Mouse (Mus musculus) kidney, embryonic 15.5 days (tissue): ENCODE data around the gene Reg2. TPM values are rescaled to one million over a fixed set of nuclear protein-coding genes. Genes with fewer than 3 reads are reported as not detected.
"Not testable (repeated sequence)": the region's sequence is repeated elsewhere in the genome, so short reads cannot be mapped to it uniquely, and the experiment has no call there.

Experiments used
- ATAC-seq: fragments of 200-750 bp; cut with Nextera tagmentation; replicated peaks from 2 replicates; pipeline ENCODE4 v1.8.0; 2017; ENCODE audit warnings: moderate TSS enrichment; ENCODE audit not compliant: low FRiP score
- H3K27ac ChIP-seq: fragments of 300-500 bp; sonication (generic); 2 replicates; pipeline ENCODE4 v1.5.1; 2015; ENCODE audit warnings: mild to moderate bottlenecking, inconsistent platforms
- H3K27me3 ChIP-seq: fragments of 300-500 bp; sonication (generic); 2 replicates; pipeline ENCODE4 v1.6.1; 2015; ENCODE audit warnings: inconsistent platforms
- H3K36me3 ChIP-seq: fragments of 300-500 bp; sonication (generic); 2 replicates; pipeline ENCODE4 v1.6.1; 2015; ENCODE audit warnings: inconsistent platforms
- H3K4me1 ChIP-seq: fragments of 300-500 bp; sonication (generic); 2 replicates; pipeline ENCODE4 v1.6.1; 2015; ENCODE audit warnings: inconsistent platforms
- H3K4me2 ChIP-seq: fragments of 300-500 bp; sonication (generic); 2 replicates; pipeline ENCODE4 v1.6.1; 2015; ENCODE audit warnings: moderate library complexity, mild to moderate bottlenecking, inconsistent platforms
- H3K4me3 ChIP-seq: fragments of 300-500 bp; sonication (generic); replicated peaks from 2 replicates; pipeline ENCODE4 v1.5.1; 2015; ENCODE audit warnings: mild to moderate bottlenecking, inconsistent platforms
- H3K9ac ChIP-seq: fragments of 300-500 bp; sonication (generic); 2 replicates; pipeline ENCODE4 v1.6.1; 2015; ENCODE audit warnings: mild to moderate bottlenecking, inconsistent platforms
- H3K9me3 ChIP-seq: fragments of 300-500 bp; sonication (generic); replicated peaks from 2 replicates; pipeline ENCODE4 v1.6.1; 2016; ENCODE audit warnings: inconsistent platforms
- WGBS: fragments of 180-500 bp; shearing (Covaris S2); methylation state at CpG from one replicate; pipeline ENCODE4 v1.1.7; 2015; ENCODE audit warnings: mixed read lengths; 5-methylcytosine and 5-hydroxymethylcytosine counted together
- polyA plus RNA-seq: library from polyadenylated mRNA; unstranded; fragments of >200 nt; fragmentation: Nextera tagmentation; extraction: Ambion mirVana; gene quantifications from 2 replicates; pipeline ENCODE4 v1.2.1, GENCODE M21; 2015

Reg2 gene
- polyA plus RNA-seq: not detected in 2 replicates

DNA sequence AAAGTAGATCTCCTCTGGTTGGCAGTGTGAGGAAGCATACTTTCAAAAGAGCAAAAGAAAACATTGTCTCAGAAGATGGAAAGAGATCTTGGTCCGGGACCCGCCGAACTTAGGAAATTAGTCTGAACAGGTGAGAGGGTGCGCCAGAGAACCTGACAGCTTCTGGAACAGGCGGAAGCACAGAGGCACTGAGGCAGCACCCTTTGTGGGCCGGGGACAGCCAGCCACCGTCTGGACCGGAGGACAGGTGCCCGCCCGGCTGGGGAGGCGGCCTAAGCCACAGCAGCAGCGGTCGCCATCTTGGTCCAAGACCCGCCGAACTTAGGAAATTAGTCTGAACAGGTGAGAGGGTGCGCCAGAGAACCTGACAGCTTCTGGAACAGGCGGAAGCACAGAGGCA lies at the start of gene Reg2:
Reg2 (plus strand) TSS at position 301 of the 400 bp plus-strand sequence.
- not testable (repeated sequence) for H3K9ac ChIP-seq, ATAC-seq, H3K27me3 ChIP-seq, H3K36me3 ChIP-seq, H3K9me3 ChIP-seq, H3K27ac ChIP-seq, H3K4me2 ChIP-seq, H3K4me3 ChIP-seq, H3K4me1 ChIP-seq
- WGBS: 98% methylated on average over 4 of the region's 17 CpGs

DNA sequence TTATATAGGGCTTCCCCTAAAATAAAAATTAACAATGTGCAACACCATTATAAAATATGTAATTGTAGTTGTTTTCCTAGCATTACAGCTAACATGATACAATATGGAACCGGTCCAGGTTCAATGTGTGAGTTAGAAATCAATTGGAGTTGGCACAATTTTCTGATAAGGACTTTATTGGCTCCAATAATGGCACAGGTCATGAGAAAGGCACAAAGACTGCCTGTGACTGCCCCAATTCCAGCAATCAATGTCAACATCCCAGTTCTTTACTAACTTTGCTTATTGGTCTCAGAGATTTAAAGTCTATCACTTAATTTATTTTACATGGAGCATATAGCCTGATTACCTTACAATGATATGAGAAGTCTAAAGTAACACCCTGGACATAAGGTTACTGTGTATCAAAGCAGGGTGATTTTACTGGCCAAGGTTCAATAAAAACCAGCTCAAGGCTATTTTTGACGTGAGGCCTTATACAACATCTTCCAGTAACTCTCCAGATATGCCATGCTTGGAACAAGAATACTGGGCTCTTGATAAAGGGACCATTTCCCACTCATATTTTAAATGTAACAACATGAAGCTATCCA lies 33.4 kb upstream of the Reg2 start:
- ATAC-seq: no peak
- 60% methylated on average over 2 of the region's 2 CpGs for WGBS
- H3K4me1 ChIP-seq: no peaks in the 10 kb centered on the region

DNA sequence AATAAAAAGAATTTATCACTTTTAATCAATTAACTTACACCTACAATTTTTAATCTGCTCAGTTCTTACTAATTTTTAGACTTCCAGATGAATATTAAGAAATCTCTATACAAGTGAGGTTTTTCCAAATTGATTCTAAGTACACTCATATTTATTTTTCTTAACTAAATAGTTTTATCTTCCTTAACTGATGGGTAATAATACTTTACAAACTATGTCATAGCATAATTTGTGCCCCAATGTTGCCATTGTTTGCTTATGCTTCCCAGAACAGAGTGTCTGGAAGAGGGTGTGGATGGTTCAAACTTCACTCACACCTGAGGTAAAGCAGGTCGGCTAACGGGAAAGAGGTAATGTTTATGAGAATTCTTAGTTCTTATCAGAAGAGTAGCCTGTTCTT lies 25.1 kb upstream of the Reg2 start, which contains the start of gene Reg3b:
Reg3b (plus strand) TSS at position 301 of the 400 bp plus-strand sequence.
- no peak within 1 kb of the TSS for H3K4me3 ChIP-seq
- no peak within 1 kb of the TSS for H3K27ac ChIP-seq
- H3K9ac ChIP-seq: no peak within 1 kb of the TSS
- no peaks in the 10 kb centered on the region for H3K27me3 ChIP-seq
- H3K4me2 ChIP-seq: no peak within 1 kb of the TSS
- H3K9me3 ChIP-seq: no peaks in the 10 kb centered on the region
- no peaks in the 10 kb centered on the region for H3K36me3 ChIP-seq
- no peak for ATAC-seq
- WGBS: 94% methylated on average over 2 of the region's 2 CpGs
- H3K4me1 ChIP-seq: no peaks in the 10 kb centered on the region

More for the DNA sequence above, 33.4 kb upstream of the Reg2 start:
- Histone ChIP-seq H3K27me3 (no peaks in the 10 kb centered on the region), H3K9me3 (no peaks in the 10 kb centered on the region), H3K9ac (no peak overlapping the region), H3K4me3 (no peak overlapping the region), H3K27ac (no peak overlapping the region), H3K36me3 (no peaks in the 10 kb centered on the region), H3K4me2 (no peak overlapping the region)

DNA sequence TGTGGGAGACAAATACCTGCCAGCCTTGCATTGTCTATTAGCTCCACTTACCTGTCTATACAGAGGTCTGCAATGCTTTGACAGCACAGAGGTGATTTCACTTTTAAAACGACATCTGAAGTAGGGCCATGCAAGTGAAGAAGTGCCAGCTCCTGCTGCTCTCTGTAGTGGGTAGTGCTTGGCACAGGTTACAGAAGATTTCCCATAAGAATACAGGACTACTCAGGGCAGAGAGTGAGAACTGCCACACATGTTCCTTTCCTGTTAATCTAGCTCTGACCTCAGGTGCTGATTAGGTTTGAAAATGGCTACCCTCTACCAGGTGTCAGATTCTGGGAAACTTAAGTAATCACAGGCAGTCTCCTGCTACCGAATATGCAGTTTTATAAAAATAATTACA lies 16.7 kb upstream of the Reg2 start, which contains the start of gene Reg3d:
Reg3d (minus strand) TSS at position 101 of the 400 bp plus-strand sequence.
- Histone ChIP-seq H3K27me3 (no peaks in the 10 kb centered on the region), H3K9me3 (no peaks in the 10 kb centered on the region), H3K9ac (no peak within 1 kb of the TSS), H3K4me2 (no peak within 1 kb of the TSS), H3K27ac (no peak within 1 kb of the TSS), H3K4me3 (no peak within 1 kb of the TSS), H3K4me1 (no peaks in the 10 kb centered on the region), H3K36me3 (no peaks in the 10 kb centered on the region)
- no peak for ATAC-seq
- 78% methylated on average over 2 of the region's 2 CpGs for whole genome bisulfite sequencing

DNA sequence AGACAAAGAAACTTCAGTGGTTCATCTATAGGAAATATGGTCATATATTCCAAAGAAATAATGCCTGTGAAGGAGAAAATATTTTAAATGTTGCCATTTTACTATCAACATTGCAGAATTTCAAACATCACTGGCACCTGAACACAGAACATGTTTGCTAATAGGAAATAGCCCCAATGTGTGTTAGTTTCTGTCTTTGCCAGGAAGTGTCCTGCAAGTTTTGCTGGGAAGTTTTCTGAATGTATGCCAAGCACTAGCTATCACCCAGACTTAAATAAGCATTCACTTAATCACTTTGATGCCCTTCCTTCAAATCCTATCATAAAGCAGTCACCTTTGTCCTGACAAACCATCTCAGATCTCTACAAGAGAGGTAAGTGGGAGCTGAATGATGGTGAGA lies 15.0 kb upstream of the Reg2 start, which contains the start of gene Reg3a:
Reg3a (plus strand) TSS at position 301 of the 400 bp plus-strand sequence.
- H3K4me3 ChIP-seq: no peak within 1 kb of the TSS
- ATAC-seq: no peak
- H3K9ac ChIP-seq: no peak within 1 kb of the TSS
- H3K27ac ChIP-seq: no peak within 1 kb of the TSS
- H3K27me3 ChIP-seq: no peaks in the 10 kb centered on the region
- no peaks in the 10 kb centered on the region for H3K9me3 ChIP-seq
- H3K4me2 ChIP-seq: no peak within 1 kb of the TSS
- no peaks in the 10 kb centered on the region for H3K36me3 ChIP-seq
- H3K4me1 ChIP-seq: no peaks in the 10 kb centered on the region

DNA sequence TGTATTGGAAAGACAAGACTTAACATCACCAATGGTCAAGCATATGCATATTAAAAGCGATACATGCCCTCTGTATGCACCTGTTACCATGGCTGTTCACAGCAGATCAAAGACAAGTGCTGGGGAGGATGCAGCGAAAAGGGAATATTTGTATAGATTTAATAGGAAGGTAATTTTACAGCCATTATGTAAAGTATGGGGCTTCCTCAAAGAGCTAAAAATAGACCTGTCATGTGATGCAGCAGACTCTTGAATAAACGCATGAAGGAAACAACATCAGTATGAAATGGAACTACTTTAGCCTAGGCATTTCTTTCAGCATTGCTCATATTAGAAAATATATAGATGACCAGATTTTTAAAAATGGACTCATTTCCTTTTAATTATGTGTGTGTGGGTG lies 9.8 kb upstream of the Reg2 start:
- no peaks in the 10 kb centered on the region for H3K36me3 ChIP-seq
- WGBS: 83% methylated on average over 3 of the region's 3 CpGs
- H3K9ac ChIP-seq: no peak overlapping the region
- H3K4me3 ChIP-seq: no peak overlapping the region
- H3K27ac ChIP-seq: no peak overlapping the region
- H3K4me2 ChIP-seq: no peak overlapping the region
- no peak for ATAC-seq
- no peaks in the 10 kb centered on the region for H3K4me1 ChIP-seq
- H3K27me3 ChIP-seq: no peaks in the 10 kb centered on the region
- no peaks in the 10 kb centered on the region for H3K9me3 ChIP-seq

DNA sequence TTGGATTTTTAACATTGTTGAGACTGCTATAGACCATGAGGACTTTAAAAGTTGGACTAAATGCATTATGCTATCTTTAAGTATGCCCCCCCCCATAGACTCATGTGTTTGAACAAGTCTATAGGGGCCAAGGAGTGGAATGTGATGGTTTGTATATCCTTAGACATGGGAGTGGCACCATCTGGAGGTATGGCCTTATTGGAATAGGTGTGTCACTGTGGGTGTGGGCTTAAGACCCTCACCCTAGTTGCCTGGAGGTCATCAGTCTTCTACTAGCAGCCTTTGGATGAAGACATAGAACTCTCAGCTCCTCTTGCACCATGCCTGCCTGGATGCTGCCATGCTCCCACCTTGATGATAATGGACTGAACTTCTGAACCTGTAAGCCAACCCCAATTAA lies 27.0 kb downstream of the Reg2 start, which contains the start of gene Reg1:
Reg1 (plus strand) TSS at position 301 of the 400 bp plus-strand sequence.
- ATAC-seq: not testable (repeated sequence)

DNA sequence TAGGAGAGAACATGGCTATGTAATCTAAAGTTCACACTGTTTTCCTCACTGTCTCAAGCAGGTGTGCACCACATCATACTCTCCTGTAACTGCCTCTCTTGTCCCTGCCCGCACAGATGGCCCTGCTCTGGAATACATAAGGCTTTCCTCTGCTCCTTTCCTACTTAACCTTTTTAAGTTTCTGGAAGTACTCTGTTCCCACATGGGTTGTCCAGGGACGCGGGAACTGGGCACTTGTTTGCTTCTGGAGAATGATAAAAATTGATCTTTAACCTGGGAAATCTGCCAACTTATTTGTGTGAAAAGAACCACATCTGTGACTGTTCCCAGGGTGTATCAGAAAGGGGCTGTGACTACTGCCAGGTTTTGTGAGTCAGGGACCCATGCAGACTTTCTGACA lies 30.1 kb downstream of the Reg2 start:
- no peaks in the 10 kb centered on the region for H3K36me3 ChIP-seq
- ATAC-seq: no peak
- no peaks in the 10 kb centered on the region for H3K4me1 ChIP-seq
- H3K27me3 ChIP-seq: no peaks in the 10 kb centered on the region
- H3K27ac ChIP-seq: no peak overlapping the region
- no peak overlapping the region for H3K4me2 ChIP-seq
- no peak overlapping the region for H3K9ac ChIP-seq
- H3K4me3 ChIP-seq: no peak overlapping the region
- WGBS: 90% methylated on average over 3 of the region's 3 CpGs
- H3K9me3 ChIP-seq: no peaks in the 10 kb centered on the region

More for the DNA sequence above, 27.0 kb downstream of the Reg2 start, which contains the start of gene Reg1:
- H3K27me3 ChIP-seq, H3K9ac ChIP-seq, H3K27ac ChIP-seq, H3K4me3 ChIP-seq, H3K4me2 ChIP-seq, H3K4me1 ChIP-seq, H3K36me3 ChIP-seq, H3K9me3 ChIP-seq: not testable (repeated sequence)

DNA sequence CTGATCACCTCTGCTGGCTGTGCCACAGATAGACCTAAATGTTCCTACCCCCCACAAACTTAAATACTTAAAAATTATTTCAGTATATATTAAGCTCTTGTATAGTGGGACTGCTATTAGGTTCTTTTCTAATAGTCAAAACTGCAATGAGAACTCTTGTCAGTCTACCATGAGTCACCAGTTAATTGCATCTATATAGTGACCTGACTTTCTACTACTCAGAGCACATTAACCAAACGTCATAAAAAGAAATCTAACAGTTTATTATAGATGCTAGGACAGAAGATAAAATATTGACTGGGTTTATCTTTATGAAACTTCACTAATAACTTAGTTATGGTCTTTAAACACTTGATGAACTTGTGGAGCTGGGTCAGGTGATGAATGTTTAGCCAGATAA lies 51.8 kb downstream of the Reg2 start:
- Histone ChIP-seq H3K27me3 (no peaks in the 10 kb centered on the region), H3K27ac (no peak overlapping the region), H3K4me3 (no peak overlapping the region), H3K4me2 (no peak overlapping the region), H3K4me1 (no peaks in the 10 kb centered on the region), H3K9ac (no peak overlapping the region), H3K9me3 (no peaks in the 10 kb centered on the region), H3K36me3 (no peaks in the 10 kb centered on the region)
- WGBS: 62% methylated on average over 1 of the region's 1 CpGs
- no peak for ATAC-seq

DNA sequence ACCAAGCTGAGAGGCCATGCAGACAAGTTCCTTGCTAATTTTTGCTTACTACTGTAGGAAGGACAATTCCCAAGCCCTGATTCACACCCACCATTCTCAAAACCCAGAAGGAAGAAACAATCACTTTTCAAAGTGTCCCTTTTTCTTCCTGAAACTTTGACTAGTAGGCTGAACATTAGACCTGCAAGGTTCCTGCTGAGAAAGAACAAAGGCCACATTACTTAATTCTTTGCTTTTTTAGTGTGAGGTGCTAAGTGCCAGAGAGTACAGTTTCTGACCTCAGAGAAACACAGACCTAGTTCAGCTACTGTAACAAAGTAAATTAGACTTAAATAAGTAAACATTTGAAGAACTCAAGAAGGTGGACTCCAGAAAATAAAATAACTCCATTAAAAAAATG lies 53.0 kb downstream of the Reg2 start:
- no peak overlapping the region for H3K9ac ChIP-seq
- no peak for ATAC-seq
- no peak overlapping the region for H3K27ac ChIP-seq
- H3K4me1 ChIP-seq: no peaks in the 10 kb centered on the region
- no peaks in the 10 kb centered on the region for H3K27me3 ChIP-seq
- no peak overlapping the region for H3K4me3 ChIP-seq
- H3K4me2 ChIP-seq: no peak overlapping the region
- H3K9me3 ChIP-seq: no peaks in the 10 kb centered on the region
- no peaks in the 10 kb centered on the region for H3K36me3 ChIP-seq

DNA sequence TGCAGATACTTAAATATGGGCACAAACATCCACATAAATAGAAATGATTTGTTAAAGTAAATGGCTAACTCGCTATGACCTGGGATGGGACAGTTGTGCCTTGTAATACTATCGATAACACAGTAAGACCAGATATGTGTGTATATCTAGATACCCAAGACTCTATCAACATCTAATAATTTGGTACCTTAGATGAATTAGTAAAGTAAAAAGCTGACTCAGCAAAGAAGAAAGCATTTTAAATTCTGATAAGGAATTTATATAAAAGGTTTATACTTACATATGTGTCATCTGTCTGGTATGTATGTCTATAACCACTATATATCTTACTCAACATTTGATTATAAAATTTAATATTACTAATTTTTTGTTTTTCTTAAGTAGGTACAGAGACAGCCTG lies 57.4 kb downstream of the Reg2 start:
- 89% methylated on average over 2 of the region's 2 CpGs for WGBS
- no peak overlapping the region for H3K4me2 ChIP-seq

More for the DNA sequence above, 57.4 kb downstream of the Reg2 start:
- Histone ChIP-seq H3K9ac (no peak overlapping the region), H3K9me3 (no peaks in the 10 kb centered on the region), H3K27ac (no peak overlapping the region), H3K36me3 (no peaks in the 10 kb centered on the region), H3K4me3 (no peak overlapping the region), H3K4me1 (no peaks in the 10 kb centered on the region), H3K27me3 (no peaks in the 10 kb centered on the region)
- no peak for ATAC-seq
